Mouse (Mus musculus): ENCODE data around the gene Angpt4.

The Angpt4 gene

GRCm38 (mm10) chr2:151910919-151911500 lies at the start of gene Angpt4:
TSS of gene Angpt4 (plus strand) at chr2:151911210.
- DNase-seq, result no peak

GRCm38 (mm10) chr2:151862257-151862810 lies 48.7 kb upstream of the Angpt4 start:
- DNase-seq, result no peak

- no peak for DNase-seq
Observed at GRCm38 (mm10) chr2:151864941-151865340, 46.1 kb upstream of the Angpt4 start.

- DNase-seq, result peak; percentile 67
Observed at GRCm38 (mm10) chr2:151866487-151866886, 44.5 kb upstream of the Angpt4 start.

GRCm38 (mm10) chr2:151868196-151868595 lies 42.8 kb upstream of the Angpt4 start:
- DNase-seq, result no peak

GRCm38 (mm10) chr2:151874551-151874950 lies 36.5 kb upstream of the Angpt4 start:
- peak; percentile 26 for DNase-seq

GRCm38 (mm10) chr2:151876012-151876485 lies 35.0 kb upstream of the Angpt4 start:
- peak; percentile 58 for DNase-seq

- DNase-seq, result no peak
Observed at GRCm38 (mm10) chr2:151878645-151879044, 32.4 kb upstream of the Angpt4 start.

- no peak for DNase-seq
Observed at GRCm38 (mm10) chr2:151879760-151880159, 31.2 kb upstream of the Angpt4 start.

- DNase-seq, result no peak
Observed at GRCm38 (mm10) chr2:151891031-151891430, 20.0 kb upstream of the Angpt4 start.

- no peak for DNase-seq
Observed at GRCm38 (mm10) chr2:151893122-151893774, 17.8 kb upstream of the Angpt4 start.

- DNase-seq, result no peak
Observed at GRCm38 (mm10) chr2:151894209-151894980, 16.6 kb upstream of the Angpt4 start.

GRCm38 (mm10) chr2:151895911-151896310 lies 15.1 kb upstream of the Angpt4 start:
- no peak for DNase-seq

- no peak for DNase-seq
Observed at GRCm38 (mm10) chr2:151898106-151898505, 12.9 kb upstream of the Angpt4 start.

GRCm38 (mm10) chr2:151900845-151901244 lies 10.2 kb upstream of the Angpt4 start:
- DNase-seq, result no peak

- DNase-seq, result no peak
Observed at GRCm38 (mm10) chr2:151903267-151903666, 7.7 kb upstream of the Angpt4 start.

GRCm38 (mm10) chr2:151903933-151904332 lies 7.1 kb upstream of the Angpt4 start:
- DNase-seq, result no peak

- DNase-seq, result no peak
Observed at GRCm38 (mm10) chr2:151904636-151905035, 6.4 kb upstream of the Angpt4 start.

GRCm38 (mm10) chr2:151907020-151907419 lies 4.0 kb upstream of the Angpt4 start:
- no peak for DNase-seq

- DNase-seq, result no peak
Observed at GRCm38 (mm10) chr2:151909386-151909785, 1.6 kb upstream of the Angpt4 start.

- no peak for DNase-seq
Observed at GRCm38 (mm10) chr2:151910498-151910897, 512 bp upstream of the Angpt4 start.

- DNase-seq, result no peak
Observed at GRCm38 (mm10) chr2:151911751-151912150, 741 bp downstream of the Angpt4 start.

GRCm38 (mm10) chr2:151914120-151914519 lies 3.1 kb downstream of the Angpt4 start:
- DNase-seq, result no peak

GRCm38 (mm10) chr2:151915111-151915510 lies 4.1 kb downstream of the Angpt4 start:
- DNase-seq, result no peak
